Mouse (Mus musculus): ENCODE results near the gene Stk38. TPM values are rescaled to one million over a fixed set of nuclear protein-coding genes. Genes with fewer than 3 reads are reported as not detected.
A peak's percentile ranks its signal among the peaks of the same experiment; 100 is the strongest.

The Stk38 gene
- 83.3 and 90.1 TPM in 2 replicates for polyA plus RNA-seq (2014; fragmentation: Nextera tagmentation; extraction: Ambion mirVana)

DNA sequence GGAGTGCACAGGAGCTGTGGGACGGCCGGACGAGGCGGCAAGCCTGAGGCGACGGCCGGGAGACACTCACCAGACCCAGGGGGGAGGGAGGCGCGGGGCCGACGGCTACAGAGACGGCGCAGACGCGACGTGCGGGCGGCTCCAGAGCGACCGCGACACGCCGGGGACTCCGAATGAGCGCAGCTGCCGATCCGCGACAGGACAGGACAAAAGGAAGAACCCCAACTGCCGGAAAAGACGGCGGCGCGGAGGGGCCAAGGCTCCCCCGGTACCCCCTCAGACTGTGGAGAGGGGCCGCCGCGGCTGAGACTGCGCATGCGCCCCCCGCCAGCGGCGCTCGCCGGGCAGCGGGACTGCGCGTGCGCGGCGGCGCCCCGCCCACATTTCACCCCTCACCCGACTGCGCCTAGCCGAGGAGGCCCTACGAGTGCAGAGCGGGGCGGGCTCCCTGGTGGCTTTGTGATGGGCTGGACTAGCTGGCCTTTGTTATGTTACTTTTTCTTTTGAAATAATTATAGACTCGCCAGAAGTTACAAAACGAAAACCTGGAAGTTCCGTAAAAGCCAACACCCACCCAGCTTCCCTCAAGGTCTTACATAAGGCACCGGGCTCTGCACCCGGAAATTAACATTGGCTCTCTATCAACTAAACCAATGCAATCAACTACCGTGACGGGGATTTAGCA, at the start of gene Stk38:
Gene Stk38 (minus strand): TSS at position 355 of the 685 bp plus-strand sequence.
- peak; percentile 95 for DNase-seq (ENCODE audit: low spot score)
- Histone ChIP-seq H3K9me3 (ENCODE audit: control insufficient read depth, low read length) (no peaks in the 10 kb centered on the region), H3K27ac (ENCODE audit: low read depth, low read length) (peak within 1 kb of the TSS; percentile 88), H3K4me1 (replicated peaks; ENCODE audit: control insufficient read depth, insufficient read depth, low read length) (peaks cover 20% of the 10 kb centered on the region), H3K27me3 (replicated peaks; ENCODE audit: control insufficient read depth, insufficient read depth, low read length) (no peaks in the 10 kb centered on the region), H3K36me3 (ENCODE audit: control insufficient read depth, insufficient read depth, low read length) (no peaks in the 10 kb centered on the region; the same call in 1 of the 2 replicates), H3K9ac (ENCODE audit: low read depth, low read length) (peak within 1 kb of the TSS; percentile 96), H3K4me2 (peak within 1 kb of the TSS; percentile 87), H3K4me3 (ENCODE audit: low read depth, low read length) (peak within 1 kb of the TSS; percentile 99)
- ATAC-seq (replicated peaks; ENCODE audit: low FRiP score), result peak; percentile 93
- 1% methylated on average over 62 of the region's 65 CpGs for WGBS

DNA sequence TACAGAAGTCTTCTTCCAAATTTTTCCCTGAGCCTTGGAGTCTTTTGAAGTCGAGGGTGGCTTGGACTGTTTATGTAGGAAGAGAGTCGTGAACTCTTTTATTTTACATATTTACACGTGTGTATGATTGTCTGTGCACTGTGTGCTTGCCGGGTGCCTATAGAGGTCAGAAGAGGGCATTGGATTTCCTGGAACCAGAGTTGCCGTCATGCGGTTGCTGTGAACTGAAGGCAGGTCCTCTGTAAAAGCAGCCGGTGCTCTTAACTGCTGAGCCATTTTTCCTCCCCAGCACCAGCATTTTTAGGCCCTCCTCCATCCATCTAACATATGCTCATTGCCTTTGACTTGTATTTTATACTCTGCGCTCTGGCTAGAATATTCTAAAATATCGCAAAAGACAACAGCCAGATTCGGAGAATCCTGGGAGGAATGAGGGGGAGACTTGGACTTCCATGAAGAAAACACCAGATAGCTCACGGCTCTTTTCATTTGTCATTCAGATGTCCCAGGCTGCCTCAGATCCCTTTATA, 49.6 kb upstream of the Stk38 start:
- Histone ChIP-seq H3K27ac (ENCODE audit: low read depth, low read length) (no peak overlapping the region), H3K9ac (ENCODE audit: low read depth, low read length) (no peak overlapping the region), H3K4me1 (replicated peaks; ENCODE audit: control insufficient read depth, insufficient read depth, low read length) (peaks cover 8% of the 10 kb centered on the region; the same call in 1 of the 2 replicates)

DNA sequence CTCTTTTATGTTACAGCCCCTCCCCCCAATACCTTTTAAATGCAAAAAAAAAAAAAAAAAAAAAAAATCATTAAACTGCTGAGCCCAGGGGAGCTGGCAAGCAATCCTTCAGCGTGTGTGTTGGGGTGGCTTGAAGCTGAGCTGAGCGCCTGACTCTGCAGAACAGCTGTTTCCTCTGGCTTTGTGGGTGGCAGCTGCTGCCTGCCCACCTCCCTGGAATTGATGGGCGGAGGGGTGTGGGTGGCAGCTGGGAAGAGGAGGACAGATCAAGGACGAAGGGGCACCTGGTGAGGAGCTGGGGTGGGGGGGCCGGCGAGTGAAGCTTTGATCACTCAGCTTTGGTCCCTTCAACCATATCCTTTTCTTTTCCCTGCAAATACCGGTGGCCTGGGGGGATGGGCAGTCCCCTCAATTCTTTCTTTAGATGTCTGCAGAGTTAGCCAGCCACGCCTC, 48.9 kb upstream of the Stk38 start:
- Histone ChIP-seq H3K4me3 (ENCODE audit: low read depth, low read length) (no peak overlapping the region), H3K4me2 (no peak overlapping the region), H3K36me3 (ENCODE audit: control insufficient read depth, insufficient read depth, low read length) (no peaks in the 10 kb centered on the region), H3K9ac (ENCODE audit: low read depth, low read length) (no peak overlapping the region), H3K27me3 (replicated peaks; ENCODE audit: control insufficient read depth, insufficient read depth, low read length) (no peaks in the 10 kb centered on the region), H3K4me1 (replicated peaks; ENCODE audit: control insufficient read depth, insufficient read depth, low read length) (peaks cover 8% of the 10 kb centered on the region; the same call in 1 of the 2 replicates), H3K9me3 (ENCODE audit: control insufficient read depth, low read length) (no peaks in the 10 kb centered on the region), H3K27ac (ENCODE audit: low read depth, low read length) (no peak overlapping the region; the same call in 1 of the 2 replicates)
- DNase-seq (ENCODE audit: low spot score), result no peak
- WGBS, result 13% methylated on average over 8 of the region's 8 CpGs
- no peak for ATAC-seq (replicated peaks; ENCODE audit: low FRiP score)

More for the DNA sequence above, 49.6 kb upstream of the Stk38 start:
- Histone ChIP-seq H3K4me2 (no peak overlapping the region), H3K9me3 (ENCODE audit: control insufficient read depth, low read length) (no peaks in the 10 kb centered on the region), H3K36me3 (ENCODE audit: control insufficient read depth, insufficient read depth, low read length) (no peaks in the 10 kb centered on the region), H3K4me3 (ENCODE audit: low read depth, low read length) (no peak overlapping the region), H3K27me3 (replicated peaks; ENCODE audit: control insufficient read depth, insufficient read depth, low read length) (no peaks in the 10 kb centered on the region)
- 72% methylated on average over 11 of the region's 11 CpGs for WGBS
- DNase-seq (ENCODE audit: low spot score) (no peak), ATAC-seq (replicated peaks; ENCODE audit: low FRiP score) (no peak)

DNA sequence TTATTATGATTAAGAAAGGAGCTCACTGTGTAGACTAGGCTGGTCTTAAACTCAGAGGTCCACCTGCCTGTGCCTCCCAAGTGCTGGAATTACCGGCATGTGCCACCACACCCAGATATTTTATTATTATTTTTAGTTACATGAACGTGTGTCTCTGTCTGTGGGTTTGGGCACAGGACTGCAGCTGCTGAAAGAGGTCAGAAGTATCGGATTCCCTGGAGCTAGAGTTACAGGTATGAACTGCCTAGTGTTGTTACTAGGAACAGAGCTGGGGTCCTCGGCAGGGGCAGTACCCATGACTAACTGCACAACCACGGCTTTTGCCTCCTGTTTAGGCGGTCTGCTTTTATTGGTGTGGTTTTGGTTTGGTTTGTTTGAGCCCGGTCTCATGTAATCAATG, 48.4 kb upstream of the Stk38 start:
- H3K27ac ChIP-seq (ENCODE audit: low read depth, low read length), result no peak overlapping the region; the same call in 1 of the 2 replicates

DNA sequence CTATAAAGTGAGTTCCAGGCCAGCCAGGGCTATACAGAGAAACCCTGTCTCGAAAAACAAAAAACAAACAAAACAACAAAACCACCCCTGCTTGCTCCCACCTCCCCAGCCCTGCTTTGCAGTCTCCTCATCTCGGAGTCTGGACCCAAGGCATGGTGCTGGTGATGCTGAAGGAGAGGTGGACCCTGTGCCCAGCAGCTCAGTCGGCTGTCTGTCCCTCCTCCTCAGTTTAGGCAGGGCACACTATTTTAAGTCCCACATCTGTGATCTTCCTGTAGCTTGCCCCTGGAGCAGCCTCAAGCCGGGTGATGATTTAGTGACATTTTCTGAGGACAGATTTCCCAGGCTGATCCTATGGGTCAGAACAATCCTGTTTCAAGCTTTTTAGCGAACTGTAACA, 47.8 kb upstream of the Stk38 start:
- ATAC-seq (replicated peaks; ENCODE audit: low FRiP score), result no peak
- DNase-seq (ENCODE audit: low spot score), result no peak
- H3K9ac ChIP-seq (ENCODE audit: low read depth, low read length), result no peak overlapping the region
- no peaks in the 10 kb centered on the region for H3K36me3 ChIP-seq (ENCODE audit: control insufficient read depth, insufficient read depth, low read length)
- H3K4me2 ChIP-seq, result no peak overlapping the region
- H3K9me3 ChIP-seq (ENCODE audit: control insufficient read depth, low read length), result no peaks in the 10 kb centered on the region
- no peaks in the 10 kb centered on the region for H3K27me3 ChIP-seq (replicated peaks; ENCODE audit: control insufficient read depth, insufficient read depth, low read length)
- no peak overlapping the region for H3K4me3 ChIP-seq (ENCODE audit: low read depth, low read length)
- peaks cover 10% of the 10 kb centered on the region; the same call in 1 of the 2 replicates for H3K4me1 ChIP-seq (replicated peaks; ENCODE audit: control insufficient read depth, insufficient read depth, low read length)
- H3K27ac ChIP-seq (ENCODE audit: low read depth, low read length), result no peak overlapping the region
- 72% methylated on average over 5 of the region's 5 CpGs for WGBS

More for the DNA sequence above, 48.4 kb upstream of the Stk38 start:
- 31% methylated on average over 7 of the region's 7 CpGs for WGBS
- Histone ChIP-seq H3K27me3 (replicated peaks; ENCODE audit: control insufficient read depth, insufficient read depth, low read length) (no peaks in the 10 kb centered on the region), H3K9ac (ENCODE audit: low read depth, low read length) (no peak overlapping the region), H3K36me3 (ENCODE audit: control insufficient read depth, insufficient read depth, low read length) (no peaks in the 10 kb centered on the region), H3K9me3 (ENCODE audit: control insufficient read depth, low read length) (no peaks in the 10 kb centered on the region), H3K4me1 (replicated peaks; ENCODE audit: control insufficient read depth, insufficient read depth, low read length) (peaks cover 8% of the 10 kb centered on the region; the same call in 1 of the 2 replicates), H3K4me3 (ENCODE audit: low read depth, low read length) (no peak overlapping the region), H3K4me2 (no peak overlapping the region)
- DNase-seq (ENCODE audit: low spot score), result no peak
- ATAC-seq (replicated peaks; ENCODE audit: low FRiP score), result no peak

DNA sequence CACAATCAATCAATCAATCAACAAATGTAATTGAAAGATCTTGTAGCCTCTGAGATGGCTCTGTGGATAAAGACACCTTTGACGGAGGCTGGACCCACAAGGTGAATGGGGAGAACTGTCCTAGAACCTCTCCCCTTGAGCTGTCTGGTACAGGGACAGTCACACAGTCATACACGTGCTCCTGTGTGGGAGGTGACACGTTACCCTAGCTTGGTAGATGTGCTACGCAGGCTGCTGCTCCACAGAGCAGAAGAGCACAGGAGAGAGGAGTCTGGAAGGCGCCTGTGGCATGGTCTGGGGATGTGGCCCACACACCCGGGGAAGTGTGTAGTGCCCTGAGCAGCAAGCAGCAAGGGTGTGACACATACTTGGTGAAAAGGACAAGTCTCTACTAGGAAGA, 46.6 kb upstream of the Stk38 start:
- Histone ChIP-seq H3K9ac (ENCODE audit: low read depth, low read length) (no peak overlapping the region), H3K4me1 (replicated peaks; ENCODE audit: control insufficient read depth, insufficient read depth, low read length) (peaks cover 20% of the 10 kb centered on the region), H3K27me3 (replicated peaks; ENCODE audit: control insufficient read depth, insufficient read depth, low read length) (no peaks in the 10 kb centered on the region), H3K4me2 (no peak overlapping the region), H3K9me3 (ENCODE audit: control insufficient read depth, low read length) (no peaks in the 10 kb centered on the region), H3K27ac (ENCODE audit: low read depth, low read length) (no peak overlapping the region), H3K4me3 (ENCODE audit: low read depth, low read length) (no peak overlapping the region), H3K36me3 (ENCODE audit: control insufficient read depth, insufficient read depth, low read length) (no peaks in the 10 kb centered on the region)
- ATAC-seq (replicated peaks; ENCODE audit: low FRiP score), result no peak
- no peak for DNase-seq (ENCODE audit: low spot score)
- 68% methylated on average over 6 of the region's 6 CpGs for WGBS

DNA sequence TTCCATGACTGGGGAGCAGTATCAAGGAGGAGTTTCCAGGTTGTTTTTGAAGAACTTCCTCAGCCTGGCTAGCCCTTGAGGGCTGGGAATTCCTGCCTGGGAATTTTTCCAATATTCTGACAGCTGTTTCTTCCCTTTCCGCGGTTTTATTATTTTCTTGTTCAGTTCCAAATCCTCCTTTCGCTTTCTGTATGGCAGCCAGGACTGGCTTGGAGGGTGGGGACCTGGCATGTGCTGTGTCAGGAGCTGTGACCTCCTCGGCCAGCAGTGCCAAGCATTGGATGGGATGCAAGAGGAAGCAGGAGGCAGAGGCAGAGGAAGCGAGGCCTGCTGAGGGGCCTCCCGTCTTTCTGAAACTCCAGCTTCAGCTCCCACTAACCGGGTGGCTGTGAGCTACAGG, 46.0 kb upstream of the Stk38 start:
- WGBS, result 67% methylated on average over 7 of the region's 7 CpGs
- peaks cover 21% of the 10 kb centered on the region for H3K4me1 ChIP-seq (replicated peaks; ENCODE audit: control insufficient read depth, insufficient read depth, low read length)
- no peak for DNase-seq (ENCODE audit: low spot score)
- no peak overlapping the region for H3K27ac ChIP-seq (ENCODE audit: low read depth, low read length)
- H3K9ac ChIP-seq (ENCODE audit: low read depth, low read length), result no peak overlapping the region
- H3K4me3 ChIP-seq (ENCODE audit: low read depth, low read length), result no peak overlapping the region
- ATAC-seq (replicated peaks; ENCODE audit: low FRiP score), result no peak
- no peak overlapping the region for H3K4me2 ChIP-seq
- H3K27me3 ChIP-seq (replicated peaks; ENCODE audit: control insufficient read depth, insufficient read depth, low read length), result no peaks in the 10 kb centered on the region
- H3K36me3 ChIP-seq (ENCODE audit: control insufficient read depth, insufficient read depth, low read length), result no peaks in the 10 kb centered on the region
- no peaks in the 10 kb centered on the region for H3K9me3 ChIP-seq (ENCODE audit: control insufficient read depth, low read length)

DNA sequence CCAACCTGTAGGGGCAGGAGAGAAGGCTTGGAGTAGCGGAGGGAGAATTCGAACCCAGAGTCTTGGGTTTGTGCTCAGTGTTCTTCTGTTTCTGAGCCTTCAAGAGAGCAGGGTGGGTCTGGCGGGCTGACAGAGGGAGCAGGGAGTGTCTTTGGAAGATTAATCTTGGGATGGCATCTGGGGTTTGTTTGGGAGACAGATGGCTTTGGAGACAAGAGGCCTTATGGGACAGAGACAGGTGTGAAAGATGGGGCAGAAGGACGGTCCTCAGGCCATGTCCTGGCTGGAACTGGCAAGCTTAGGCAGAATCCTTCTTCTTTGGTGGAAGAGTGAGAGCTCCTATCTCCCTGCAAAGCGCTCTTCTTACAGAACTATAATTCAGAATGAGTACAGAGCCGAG, 45.3 kb upstream of the Stk38 start:
- H3K9ac ChIP-seq (ENCODE audit: low read depth, low read length), result no peak overlapping the region
- H3K4me1 ChIP-seq (replicated peaks; ENCODE audit: control insufficient read depth, insufficient read depth, low read length), result peaks cover 21% of the 10 kb centered on the region
- no peak overlapping the region for H3K27ac ChIP-seq (ENCODE audit: low read depth, low read length)
- no peaks in the 10 kb centered on the region for H3K36me3 ChIP-seq (ENCODE audit: control insufficient read depth, insufficient read depth, low read length)
- no peak for ATAC-seq (replicated peaks; ENCODE audit: low FRiP score)
- no peaks in the 10 kb centered on the region for H3K9me3 ChIP-seq (ENCODE audit: control insufficient read depth, low read length)
- H3K4me2 ChIP-seq, result no peak overlapping the region
- H3K27me3 ChIP-seq (replicated peaks; ENCODE audit: control insufficient read depth, insufficient read depth, low read length), result no peaks in the 10 kb centered on the region
- DNase-seq (ENCODE audit: low spot score), result no peak
- 85% methylated on average over 6 of the region's 6 CpGs for WGBS
- no peak overlapping the region for H3K4me3 ChIP-seq (ENCODE audit: low read depth, low read length)

DNA sequence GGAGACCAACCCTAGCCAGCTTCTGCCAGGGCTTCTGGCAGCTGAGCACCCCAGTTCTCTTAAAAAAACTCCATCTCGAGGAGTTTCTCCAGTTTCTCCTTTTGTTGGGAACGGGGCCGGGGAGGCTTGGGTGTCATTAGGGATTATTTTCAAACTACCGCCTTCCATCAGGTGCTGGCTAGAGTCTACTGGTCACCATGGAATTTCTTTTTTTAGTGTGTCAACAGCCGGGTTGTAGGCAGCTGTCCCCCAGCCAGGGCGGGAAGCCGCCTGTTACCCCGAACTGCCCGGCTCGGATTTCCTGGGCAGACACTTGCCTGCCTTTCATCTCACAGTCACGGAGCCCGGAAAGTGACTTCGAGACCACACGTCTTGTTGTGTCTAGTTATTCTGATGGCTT, 43.0 kb upstream of the Stk38 start:
- no peak for ATAC-seq (replicated peaks; ENCODE audit: low FRiP score)
- 65% methylated on average over 14 of the region's 14 CpGs for WGBS
- Histone ChIP-seq H3K27ac (ENCODE audit: low read depth, low read length) (no peak overlapping the region), H3K9ac (ENCODE audit: low read depth, low read length) (no peak overlapping the region), H3K9me3 (ENCODE audit: control insufficient read depth, low read length) (no peaks in the 10 kb centered on the region), H3K4me3 (ENCODE audit: low read depth, low read length) (no peak overlapping the region), H3K27me3 (replicated peaks; ENCODE audit: control insufficient read depth, insufficient read depth, low read length) (no peaks in the 10 kb centered on the region), H3K36me3 (ENCODE audit: control insufficient read depth, insufficient read depth, low read length) (peaks cover 13% of the 10 kb centered on the region), H3K4me2 (0 out of 2 replicates have a peak overlapping the region, but pooled peaks have one; percentile 12), H3K4me1 (replicated peaks; ENCODE audit: control insufficient read depth, insufficient read depth, low read length) (peaks cover 14% of the 10 kb centered on the region)
- no peak for DNase-seq (ENCODE audit: low spot score)

Measured in liver, embryonic 11.5 days (tissue).